ENCODE assay signal across 11 mouse cellular contexts in the genomic region with DNA sequence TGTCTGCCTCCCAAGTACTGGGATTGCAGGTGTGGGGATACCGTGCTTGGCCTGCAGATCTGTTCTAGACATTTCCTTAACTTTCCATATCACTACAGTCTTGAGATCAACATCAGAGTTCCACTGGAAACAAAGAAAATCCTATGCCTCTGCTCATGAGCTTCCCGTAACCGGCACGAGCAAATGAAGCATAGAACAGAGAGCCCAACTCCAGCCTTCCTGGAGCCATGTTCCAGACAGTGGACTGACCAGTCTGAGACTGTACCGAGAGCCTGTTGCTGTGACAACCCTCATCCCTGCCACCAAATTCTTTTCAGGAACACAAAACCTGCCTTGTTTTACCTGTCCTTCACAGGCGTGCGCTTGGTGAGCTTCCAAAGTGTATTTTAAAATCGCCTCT. TPM values are rescaled to one million over a fixed set of nuclear protein-coding genes. Genes with fewer than 3 reads are reported as not detected.
DNase-seq lines count a peak whose midpoint lies in the region; ATAC-seq lines count a peak whose summit lies in the region.
"Had no signal": no experiment of that assay in that cellular context is flagged by ENCODE, and none has a peak within 500 bp of the region (broad histone marks: within the 10 kb centered on the region; RNA-seq: fewer than 3 reads in every experiment).

No protein-coding gene starts in this region.

- no peaks in the 10 kb centered on the region for H3K9me3 ChIP-seq in hindbrain, embryonic 13.5 days
- no peaks in the 10 kb centered on the region for H3K9me3 ChIP-seq in hindbrain, embryonic 10.5 days
- no peaks in the 10 kb centered on the region for H3K9me3 ChIP-seq in lung, embryonic 16.5 days (ENCODE audit: control insufficient read depth, low read length)
- H3K9me3 ChIP-seq in hindbrain, embryonic 14.5 days (ENCODE audit: control insufficient read depth, low read length), result no peaks in the 10 kb centered on the region
- no peaks in the 10 kb centered on the region for H3K9me3 ChIP-seq in neural tube, embryonic 15.5 days (replicated peaks)

- H3K4me1 ChIP-seq in hindbrain, embryonic 13.5 days (replicated peaks), result peaks cover 59% of the 10 kb centered on the region
- peaks cover 31% of the 10 kb centered on the region for H3K4me1 ChIP-seq in hindbrain, embryonic 10.5 days (replicated peaks)
- peaks cover 41% of the 10 kb centered on the region for H3K4me1 ChIP-seq in lung, embryonic 16.5 days (replicated peaks; ENCODE audit: control insufficient read depth, insufficient read depth, low read length)
- H3K4me1 ChIP-seq in hindbrain, embryonic 14.5 days (replicated peaks; ENCODE audit: control insufficient read depth, insufficient read depth, low read length), result peaks cover 24% of the 10 kb centered on the region
- peaks cover 55% of the 10 kb centered on the region for H3K4me1 ChIP-seq in neural tube, embryonic 15.5 days

- H3K36me3 ChIP-seq in hindbrain, embryonic 13.5 days, result no peaks in the 10 kb centered on the region; the same call in 1 of the 2 replicates
- peaks cover 37% of the 10 kb centered on the region for H3K36me3 ChIP-seq in hindbrain, embryonic 10.5 days
- no peaks in the 10 kb centered on the region for H3K36me3 ChIP-seq in lung, embryonic 16.5 days (ENCODE audit: control insufficient read depth, insufficient read depth, low read length)
- no peaks in the 10 kb centered on the region for H3K36me3 ChIP-seq in hindbrain, embryonic 14.5 days (replicated peaks; ENCODE audit: control insufficient read depth, insufficient read depth)
- no peaks in the 10 kb centered on the region for H3K36me3 ChIP-seq in neural tube, embryonic 15.5 days

- ATAC-seq in hindbrain, embryonic 13.5 days (ENCODE audit: low FRiP score), result no peak; the same call in 1 of the 2 replicates
- no peak for ATAC-seq in lung, embryonic 16.5 days (ENCODE audit: low read depth)
- ATAC-seq in hindbrain, embryonic 14.5 days (ENCODE audit: low FRiP score), result no peak
- ATAC-seq in neural tube, embryonic 15.5 days (ENCODE audit: low FRiP score), result no peak
- ATAC-seq in granulocyte monocyte progenitor cell, adult 5-6 weeks (replicated peaks; ENCODE audit: poor library complexity, severe bottlenecking), result no peak

- 86% methylated on average over 8 of the region's 8 CpGs for WGBS in hindbrain, embryonic 13.5 days
- 90% methylated on average over 8 of the region's 8 CpGs for WGBS in hindbrain, embryonic 10.5 days
- WGBS in lung, embryonic 16.5 days, result 63% methylated on average over 8 of the region's 8 CpGs
- whole genome bisulfite sequencing in hindbrain, embryonic 14.5 days, result 81% methylated on average over 8 of the region's 8 CpGs
- 82% methylated on average over 8 of the region's 8 CpGs for WGBS in neural tube, embryonic 15.5 days

- no peak overlapping the region for H3K9ac ChIP-seq in hindbrain, embryonic 13.5 days
- H3K9ac ChIP-seq in lung, embryonic 16.5 days (ENCODE audit: low read length), result no peak overlapping the region
- H3K9ac ChIP-seq in hindbrain, embryonic 14.5 days, result no peak overlapping the region
- no peak overlapping the region for H3K9ac ChIP-seq in neural tube, embryonic 15.5 days (replicated peaks)

- no peak overlapping the region for H3K4me3 ChIP-seq in hindbrain, embryonic 13.5 days
- H3K4me3 ChIP-seq in hindbrain, embryonic 10.5 days, result no peak overlapping the region
- H3K4me3 ChIP-seq in lung, embryonic 16.5 days (ENCODE audit: low read length), result no peak overlapping the region
- no peak overlapping the region for H3K4me3 ChIP-seq in hindbrain, embryonic 14.5 days (replicated peaks; ENCODE audit: low read length)
- no peak overlapping the region for H3K4me3 ChIP-seq in neural tube, embryonic 15.5 days (replicated peaks)
- H3K4me3 ChIP-seq: myocyte had no signal

- DNase-seq in hindbrain, embryonic 10.5 days (ENCODE audit: low spot score), result no peak
- no peak for DNase-seq in lung, postnatal 10 days
- no peak for DNase-seq in hindbrain, embryonic 14.5 days (ENCODE audit: low spot score)
- no peak for DNase-seq in heart, adult 11 months

- no peaks in the 10 kb centered on the region for H3K27me3 ChIP-seq in hindbrain, embryonic 13.5 days
- no peaks in the 10 kb centered on the region for H3K27me3 ChIP-seq in hindbrain, embryonic 10.5 days (ENCODE audit: insufficient read depth, poor library complexity, severe bottlenecking)
- no peaks in the 10 kb centered on the region for H3K27me3 ChIP-seq in lung, embryonic 16.5 days (ENCODE audit: control insufficient read depth, insufficient read depth, low read depth, low read length)
- no peaks in the 10 kb centered on the region for H3K27me3 ChIP-seq in hindbrain, embryonic 14.5 days (ENCODE audit: control insufficient read depth, insufficient read depth, low read length)
- no peaks in the 10 kb centered on the region for H3K27me3 ChIP-seq in neural tube, embryonic 15.5 days (replicated peaks)

- H3K27ac ChIP-seq in hindbrain, embryonic 13.5 days, result peak overlapping the region; percentile 79
- no peak overlapping the region for H3K27ac ChIP-seq in hindbrain, embryonic 10.5 days
- H3K27ac ChIP-seq in lung, embryonic 16.5 days (ENCODE audit: low read length), result peak overlapping the region; percentile 62
- H3K27ac ChIP-seq in hindbrain, embryonic 14.5 days, result peak overlapping the region; percentile 79
- H3K27ac ChIP-seq in neural tube, embryonic 15.5 days (replicated peaks), result peak overlapping the region; percentile 75
- H3K27ac ChIP-seq: macrophage had no signal

- H3K4me2 ChIP-seq in hindbrain, embryonic 13.5 days, result 0 out of 2 replicates have a peak overlapping the region, but pooled peaks have one; percentile 17
- H3K4me2 ChIP-seq in lung, embryonic 16.5 days (ENCODE audit: low read depth, low read length), result peak overlapping the region; percentile 33
- H3K4me2 ChIP-seq in hindbrain, embryonic 14.5 days (replicated peaks), result no peak overlapping the region
- peak overlapping the region; percentile 11 for H3K4me2 ChIP-seq in neural tube, embryonic 15.5 days
- H3K4me2 ChIP-seq: heart, embryonic 11.5 days had no signal

RNA-seq across cellular contexts. Expression of a gene that starts 15.3 kb away (rescaled TPM):
- 32.1 and 32.8 TPM in 2 replicates for polyA plus RNA-seq in hindbrain, embryonic 13.5 days (2015; fragmentation: Nextera tagmentation; extraction: Ambion mirVana)
- 20.9 and 24.4 TPM in 2 replicates for polyA plus RNA-seq in hindbrain, embryonic 10.5 days (2016; fragmentation: Nextera tagmentation; extraction: Ambion mirVana)
- 15.5 and 19.7 TPM in 2 replicates for polyA plus RNA-seq in lung, embryonic 16.5 days (2015; fragmentation: Nextera tagmentation; extraction: Ambion mirVana)
- polyA plus RNA-seq in hindbrain, embryonic 14.5 days (2014; fragmentation: Nextera tagmentation; extraction: Ambion mirVana), result 38.4 and 40.3 TPM in 2 replicates
- polyA plus RNA-seq in neural tube, embryonic 15.5 days (2015; fragmentation: Nextera tagmentation; extraction: Ambion mirVana), result 28.6 and 29.4 TPM in 2 replicates
- 44.6 and 45.0 TPM in 2 replicates for total RNA-seq in granulocyte monocyte progenitor cell, adult 5-6 weeks (2014; fragmentation: Nextera tagmentation)
- total RNA-seq in granulocyte monocyte progenitor cell, adult 5-6 weeks (2017), result 15.5 and 15.7 TPM in 2 replicates
